Mouse (Mus musculus) MEL (cell line): Measurements from ENCODE around the gene Apba1. TPM values are rescaled to one million over a fixed set of nuclear protein-coding genes. Genes with fewer than 3 reads are reported as not detected.

Experiments
- DNase-seq: peaks from one replicate; pipeline ENCODE4 v3.0.0; 2011; ENCODE audit warnings: low read depth, low spot score
- H3K27ac ChIP-seq: 2 replicates; pipeline ENCODE4 v1.5.1; 2012; ENCODE audit warnings: low read depth, mild to moderate bottlenecking, control low read depth, low read length, moderate library complexity; ENCODE audit not compliant: control insufficient read depth
- H3K27me3 ChIP-seq, 2 experiments: fragments of 150-350 bp in 1 of 2; sonication (generic) in 1 of 2; 2 replicates each; pipeline ENCODE4 v1.6.1; 2012; ENCODE audit warnings: low read length in 2 of 2, mild to moderate bottlenecking in 2 of 2, improper control_type of control experiment in 1 of 2, moderate library complexity in 1 of 2; ENCODE audit not compliant: insufficient read depth in 2 of 2, control insufficient read depth in 1 of 2
- H3K36me3 ChIP-seq, 2 experiments: 2 replicates each; pipeline ENCODE4 v1.6.1; 2012 to 2014; ENCODE audit warnings: low read length in 2 of 2, improper control_type of control experiment in 1 of 2, inconsistent platforms in 1 of 2, mild to moderate bottlenecking in 1 of 2; ENCODE audit not compliant: insufficient read depth in 2 of 2, control insufficient read depth in 1 of 2
- H3K4me1 ChIP-seq, 2 experiments: fragments of 150-350 bp in 1 of 2; sonication (generic) in 1 of 2; 2 replicates each; pipeline ENCODE4 v1.6.1; 2012; ENCODE audit warnings: low read length in 2 of 2, improper control_type of control experiment in 1 of 2, mild to moderate bottlenecking in 1 of 2; ENCODE audit not compliant: insufficient read depth in 2 of 2, control insufficient read depth in 1 of 2
- H3K4me3 ChIP-seq, 2 experiments: fragments of 150-350 bp in 1 of 2; sonication (generic) in 1 of 2; 2 replicates each; pipeline ENCODE4 v1.5.1; 2012; ENCODE audit warnings: low read depth in 2 of 2, low read length in 2 of 2, mild to moderate bottlenecking in 2 of 2, moderate library complexity in 2 of 2, control low read depth in 1 of 2, improper control_type of control experiment in 1 of 2; ENCODE audit not compliant: control insufficient read depth in 1 of 2, insufficient read depth in 1 of 2
- H3K79me2 ChIP-seq: 2 replicates; pipeline ENCODE4 v1.6.1; 2012; ENCODE audit warnings: mild to moderate bottlenecking, low read length, moderate library complexity; ENCODE audit not compliant: control insufficient read depth, poor library complexity, insufficient read depth
- H3K9ac ChIP-seq: 2 replicates; pipeline ENCODE4 v1.6.1; 2012; ENCODE audit warnings: low read depth, mild to moderate bottlenecking, control low read depth, low read length, moderate library complexity; ENCODE audit not compliant: control insufficient read depth, poor library complexity, severe bottlenecking
- H3K9me3 ChIP-seq: fragments of 150-350 bp; sonication (generic); replicated peaks from 2 replicates; pipeline ENCODE4 v1.6.1; 2012; ENCODE audit warnings: mild to moderate bottlenecking, low read length, improper control_type of control experiment, moderate library complexity; ENCODE audit not compliant: insufficient read depth
- CHD2 ChIP-seq: IDR thresholded peaks from 2 replicates; pipeline ENCODE4 v1.6.1; 2011; ENCODE audit warnings: low read length, improper control_type of control experiment
- ELF1 ChIP-seq: IDR thresholded peaks from 2 replicates; pipeline ENCODE4 v1.6.1; 2014; ENCODE audit warnings: low read depth, mild to moderate bottlenecking, inconsistent platforms, low read length, improper control_type of control experiment, moderate library complexity
- EP300 ChIP-seq, 2 experiments: IDR thresholded peaks; 2 replicates each; pipeline ENCODE4 v1.6.1; 2011; ENCODE audit warnings: improper control_type of control experiment in 2 of 2, low read length in 2 of 2, low read depth in 1 of 2, mild to moderate bottlenecking in 1 of 2
- ETS1 ChIP-seq: IDR thresholded peaks from 2 replicates; pipeline ENCODE4 v1.6.1; 2012; ENCODE audit warnings: low read depth, mild to moderate bottlenecking, inconsistent platforms, low read length, improper control_type of control experiment, moderate library complexity
- HCFC1 ChIP-seq: IDR thresholded peaks from 2 replicates; pipeline ENCODE4 v1.6.1; 2012; ENCODE audit warnings: low read depth, mild to moderate bottlenecking, inconsistent platforms, low read length, improper control_type of control experiment, moderate library complexity
- JUND ChIP-seq: IDR thresholded peaks from 2 replicates; pipeline ENCODE4 v1.6.1; 2011; ENCODE audit warnings: low read depth, mild to moderate bottlenecking, improper control_type of control experiment, low read length
- KAT2A ChIP-seq: conservative IDR thresholded peaks from 2 replicates; pipeline ENCODE4 v1.6.1; 2012; ENCODE audit warnings: low read depth, low read length, improper control_type of control experiment, inconsistent platforms
- MAFK ChIP-seq: IDR thresholded peaks from 2 replicates; pipeline ENCODE4 v1.6.1; 2011; ENCODE audit warnings: low read depth, mild to moderate bottlenecking, low read length, improper control_type of control experiment, borderline replicate concordance
- MAX ChIP-seq: IDR thresholded peaks from 2 replicates; pipeline ENCODE4 v1.6.1; 2011; ENCODE audit warnings: low read length, improper control_type of control experiment
- MAZ ChIP-seq: IDR thresholded peaks from 2 replicates; pipeline ENCODE4 v1.6.1; 2012; ENCODE audit warnings: low read depth, mild to moderate bottlenecking, inconsistent platforms, low read length, improper control_type of control experiment
- NRF1 ChIP-seq: IDR thresholded peaks from 2 replicates; pipeline ENCODE4 v1.6.1; 2014; ENCODE audit warnings: low read depth, mild to moderate bottlenecking, inconsistent platforms, low read length, improper control_type of control experiment, moderate library complexity; ENCODE audit not compliant: poor library complexity, insufficient read depth, severe bottlenecking
- POLR2A ChIP-seq, 2 experiments: IDR thresholded peaks; 2 replicates each; pipeline ENCODE4 v1.6.1; 2011 to 2012; ENCODE audit warnings: low read length in 2 of 2, mild to moderate bottlenecking in 2 of 2, control low read depth in 1 of 2, improper control_type of control experiment in 1 of 2, low read depth in 1 of 2, moderate library complexity in 1 of 2; ENCODE audit not compliant: control insufficient read depth in 1 of 2, insufficient read depth in 1 of 2, poor library complexity in 1 of 2
- RAD21 ChIP-seq: IDR thresholded peaks from 2 replicates; pipeline ENCODE4 v1.6.1; 2011; ENCODE audit warnings: mild to moderate bottlenecking, low read depth, low read length, improper control_type of control experiment
- SIN3A ChIP-seq: IDR thresholded peaks from 2 replicates; pipeline ENCODE4 v1.6.1; 2012; ENCODE audit warnings: low read length, improper control_type of control experiment, inconsistent platforms
- TAL1 ChIP-seq: IDR thresholded peaks from 2 replicates; pipeline ENCODE4 v1.6.1; 2012; ENCODE audit warnings: mild to moderate bottlenecking, inconsistent platforms, low read length, moderate library complexity, mixed read lengths
- TBP ChIP-seq: IDR thresholded peaks from 2 replicates; pipeline ENCODE4 v1.8.0; 2011; ENCODE audit warnings: low read depth, low read length, improper control_type of control experiment
- TCF12 ChIP-seq: IDR thresholded peaks from 2 replicates; pipeline ENCODE4 v1.6.1; 2014; ENCODE audit warnings: low read depth, mild to moderate bottlenecking, inconsistent platforms, low read length, improper control_type of control experiment, moderate library complexity
- UBTF ChIP-seq: IDR thresholded peaks from 2 replicates; pipeline ENCODE4 v1.6.1; 2012; ENCODE audit warnings: low read depth, mild to moderate bottlenecking, inconsistent platforms, low read length, improper control_type of control experiment, moderate library complexity, borderline replicate concordance; ENCODE audit not compliant: insufficient read depth
- ZC3H11A ChIP-seq: IDR thresholded peaks from 2 replicates; pipeline ENCODE4 v1.6.1; 2012; ENCODE audit warnings: low read depth, mild to moderate bottlenecking, inconsistent platforms, low read length, improper control_type of control experiment
- polyA plus RNA-seq, 2 experiments: library from polyadenylated mRNA; stranded (reverse) in 1 of 2; unstranded in 1 of 2; fragments of >175 nt in 1 of 2; fragments of >200 nt in 1 of 2; gene quantifications; 2 replicates each; pipeline versions ENCODE4 v1.2.1 to v1.2.4; 2012; ENCODE audit warnings: low replicate concordance in 2 of 2, low read depth in 1 of 2; ENCODE audit not compliant: insufficient read length in 2 of 2, insufficient read depth in 1 of 2, missing spikeins in 1 of 2
- total RNA-seq: library from RNA; depleted of rRNA; stranded (reverse); fragments of 300-350 nt; gene quantifications from 2 replicates; pipeline ENCODE4 v1.2.3, GENCODE M21; 2012

The Apba1 gene
- total and polyA plus RNA-seq, 3 experiments: under 0.01 to 0.03 TPM; not detected in 1

GRCm38 (mm10) chr19:23920220-23920544 is 161.5 kb downstream of the Apba1 start:
- no peak overlapping the region for H3K4me3 ChIP-seq

GRCm38 (mm10) chr19:23922601-23923000 is 163.9 kb downstream of the Apba1 start:
- H3K4me3 ChIP-seq: no peak overlapping the region
- no peak for DNase-seq
- H3K27ac ChIP-seq: no peak overlapping the region
- H3K79me2 ChIP-seq: no peaks in the 10 kb centered on the region
- no peaks in the 10 kb centered on the region for H3K36me3 ChIP-seq
- no peak for TF ChIP-seq ETS1
- TF ChIP-seq MAZ: no peak
- no peak for TF ChIP-seq KAT2A
- no peak for TF ChIP-seq ELF1
- TF ChIP-seq SIN3A: no peak
- TF ChIP-seq MAFK: no peak
- TF ChIP-seq NRF1: no peak
- TF ChIP-seq UBTF: no peak
- TF ChIP-seq POLR2A (IDR thresholded peaks at IDR 0.05; ENCODE audit: control insufficient read depth in 1 of 2, insufficient read depth in 1 of 2, low read depth in 1 of 2, low read length in 2 of 2, poor library complexity in 1 of 2): no peak
- TF ChIP-seq EP300 (IDR thresholded peaks at IDR 0.05; ENCODE audit: low read depth in 1 of 2, low read length in 2 of 2): no peak
- no peak for TF ChIP-seq TBP
- TF ChIP-seq CHD2: no peak
- no peak for TF ChIP-seq MAX
- TF ChIP-seq JUND: no peak
- no peak for TF ChIP-seq ZC3H11A
- H3K9ac ChIP-seq: no peak overlapping the region
- no peaks in the 10 kb centered on the region for H3K9me3 ChIP-seq
- no peaks in the 10 kb centered on the region for H3K27me3 ChIP-seq
- H3K4me1 ChIP-seq: no peaks in the 10 kb centered on the region

More at GRCm38 (mm10) chr19:23920220-23920544, 161.5 kb downstream of the Apba1 start:
- Histone ChIP-seq H3K9ac (no peak overlapping the region), H3K27ac (no peak overlapping the region), H3K36me3 (no peaks in the 10 kb centered on the region), H3K4me1 (no peaks in the 10 kb centered on the region), H3K27me3 (no peaks in the 10 kb centered on the region), H3K79me2 (no peaks in the 10 kb centered on the region), H3K9me3 (no peaks in the 10 kb centered on the region)
- no peak for DNase-seq
- TF ChIP-seq TCF12 (no peak), HCFC1 (no peak), KAT2A (no peak), JUND (no peak), RAD21 (no peak), TAL1 (no peak)
